Mouse (Mus musculus): Measurements from ENCODE around the gene Nek9.

DNA sequence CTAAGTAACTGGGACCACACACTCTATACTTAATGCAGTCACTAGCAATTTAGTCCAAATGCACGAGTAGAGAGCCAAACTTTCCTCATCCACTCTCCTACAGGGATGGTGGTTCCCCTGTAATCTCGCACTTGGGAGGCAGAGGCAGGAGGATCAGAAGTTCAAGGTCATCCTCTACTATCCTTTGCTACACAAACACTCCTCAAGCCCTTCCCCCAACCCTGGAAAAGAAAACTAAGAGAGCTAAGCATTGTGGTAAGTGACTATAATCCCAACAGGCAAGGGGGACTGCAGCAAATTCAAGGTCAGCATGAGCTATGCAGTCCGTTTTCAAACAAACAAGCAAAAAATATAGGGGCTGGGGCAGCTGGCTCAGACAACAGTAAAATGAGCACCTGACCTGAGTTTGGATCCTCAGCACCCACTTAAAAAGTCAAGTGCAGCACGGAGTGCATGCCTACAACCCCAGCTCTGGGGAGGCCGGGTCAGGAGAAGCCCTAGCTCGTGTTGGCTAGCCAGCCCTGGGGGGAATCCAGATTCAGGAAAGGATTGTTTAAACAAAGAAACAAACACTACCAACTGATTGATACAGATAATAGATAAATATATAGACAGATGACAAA is 29.4 kb upstream of the Nek9 start:
- TF ChIP-seq CTCF (IDR thresholded peaks at IDR 0.05; ENCODE audit: extremely low read depth, insufficient read depth, low read length) (no peak), POLR2A (IDR thresholded peaks at IDR 0.05; ENCODE audit: extremely low read depth, insufficient read depth, low read length) (no peak)
